Mouse (Mus musculus) erythroblast, adult 5-6 weeks (primary cell): ENCODE results near the gene Fam19a1. TPM values are rescaled to one million over a fixed set of nuclear protein-coding genes. Genes with fewer than 3 reads are reported as not detected.

ENCODE experiments used
- ATAC-seq: replicated peaks from 2 replicates; pipeline ENCODE4 v1.8.0; 2016; ENCODE audit warnings: moderate number of reproducible peaks, mild to moderate bottlenecking, moderate TSS enrichment, inconsistent platforms; ENCODE audit not compliant: poor library complexity, low FRiP score, severe bottlenecking
- total RNA-seq, 2 experiments: library from RNA; stranded (forward) in 1 of 2; stranded (reverse) in 1 of 2; fragments of 150-400 nt in 1 of 2; fragments of 200-764, 138-1000 nt in 1 of 2; gene quantifications; 2 replicates each; pipeline versions ENCODE4 v1.2.3 to v1.2.4; 2015 to 2017; ENCODE audit warnings: low replicate concordance in 2 of 2

Gene Fam19a1
- total RNA-seq, 2 experiments from 2014 or later = not detected

DNA sequence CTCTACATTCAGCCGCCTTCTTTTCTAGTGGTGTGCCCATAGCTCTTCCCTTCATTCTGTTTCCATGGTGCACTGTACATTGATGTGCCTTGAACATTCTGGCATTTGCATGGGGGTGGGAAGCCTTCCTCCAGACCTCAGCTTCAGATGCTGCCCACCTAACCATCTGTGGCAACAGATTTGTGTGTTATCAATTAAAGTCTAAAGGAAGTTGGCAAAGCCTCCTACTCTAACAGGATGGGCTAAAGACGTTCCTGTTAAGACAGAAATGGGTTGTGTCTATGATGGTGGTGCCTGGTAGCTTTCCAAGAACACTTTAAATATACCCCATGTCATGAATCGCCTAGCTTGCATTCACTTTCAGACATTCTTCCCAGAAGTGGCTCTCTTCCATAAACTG, 131.4 kb downstream of the Fam19a1 start:
- ATAC-seq = no peak

DNA sequence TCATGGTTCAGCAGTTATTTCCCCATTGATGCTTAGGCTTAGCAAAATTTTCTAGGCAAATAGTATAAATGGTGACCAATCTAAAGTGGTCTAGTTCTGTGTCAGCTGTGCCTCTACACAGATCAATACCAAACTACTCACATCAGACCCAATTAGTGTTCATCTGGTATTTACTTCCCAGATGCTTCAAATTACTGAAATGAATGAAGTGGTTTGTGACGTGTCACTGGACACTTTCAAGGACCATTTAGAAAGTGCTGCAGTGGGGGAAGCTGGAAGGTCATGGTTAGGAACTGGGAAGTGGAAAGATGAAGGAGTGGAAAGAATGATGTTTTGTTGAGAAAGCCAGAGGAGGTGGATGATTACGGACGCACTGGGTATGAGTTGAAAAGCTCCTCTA, 139.0 kb downstream of the Fam19a1 start:
- ATAC-seq = no peak

DNA sequence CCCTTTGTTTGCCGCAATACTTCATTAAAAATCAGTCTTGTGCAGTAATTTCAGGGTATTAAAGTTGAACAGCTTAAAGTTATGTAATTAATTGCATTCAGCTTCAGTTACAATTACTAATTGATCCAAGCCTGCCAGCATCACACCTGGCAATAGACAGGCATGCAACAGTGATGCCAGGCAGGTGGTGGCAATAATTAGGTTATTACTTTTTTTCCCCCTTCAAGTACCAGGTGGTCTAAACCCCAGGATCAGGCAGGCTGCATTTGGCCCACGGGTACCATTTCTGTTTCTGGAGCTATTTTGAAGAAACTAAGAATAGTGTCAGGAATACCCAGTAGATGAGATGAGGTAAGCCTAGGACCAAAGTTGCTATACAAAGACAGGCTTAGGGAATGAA, 141.9 kb downstream of the Fam19a1 start:
- no peak for ATAC-seq

DNA sequence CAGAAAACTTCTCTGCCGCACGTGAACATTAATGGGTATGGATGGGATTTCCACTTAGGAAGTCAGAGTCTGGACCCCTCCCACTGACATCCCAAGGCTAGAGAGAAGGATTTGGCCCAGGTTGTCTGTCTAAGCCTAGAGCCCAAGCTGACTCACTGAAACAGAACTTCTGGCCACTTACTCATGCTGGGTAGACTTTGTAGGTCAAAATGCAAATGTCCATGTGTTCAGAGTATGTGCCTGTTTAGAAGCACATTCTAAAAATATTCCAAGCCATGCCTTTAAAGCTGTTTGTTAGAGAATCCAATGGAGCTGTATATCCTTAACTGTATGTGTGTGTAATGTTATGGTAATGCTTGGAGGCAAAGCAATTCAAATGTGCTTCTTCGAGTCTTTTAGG, 145.7 kb downstream of the Fam19a1 start:
- no peak for ATAC-seq

DNA sequence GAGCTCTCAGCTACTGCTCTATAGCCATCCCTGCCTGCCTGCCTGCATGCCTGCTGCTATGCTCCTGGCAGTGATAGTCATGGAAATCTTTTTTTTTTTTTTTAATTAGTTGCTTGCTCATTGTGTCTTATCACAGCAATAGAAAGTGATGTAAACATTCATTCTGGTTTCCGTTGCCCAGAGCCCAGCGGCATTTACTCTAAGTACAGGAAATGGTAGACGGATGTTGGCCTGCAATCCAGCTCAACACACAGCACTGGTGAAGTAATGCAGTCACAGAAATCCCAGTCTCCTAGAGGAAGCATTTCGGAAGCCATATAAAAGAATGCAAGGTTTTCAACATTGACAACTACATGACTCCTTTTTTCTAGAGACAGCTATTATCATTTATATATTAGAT, 153.5 kb downstream of the Fam19a1 start:
- no peak for ATAC-seq

DNA sequence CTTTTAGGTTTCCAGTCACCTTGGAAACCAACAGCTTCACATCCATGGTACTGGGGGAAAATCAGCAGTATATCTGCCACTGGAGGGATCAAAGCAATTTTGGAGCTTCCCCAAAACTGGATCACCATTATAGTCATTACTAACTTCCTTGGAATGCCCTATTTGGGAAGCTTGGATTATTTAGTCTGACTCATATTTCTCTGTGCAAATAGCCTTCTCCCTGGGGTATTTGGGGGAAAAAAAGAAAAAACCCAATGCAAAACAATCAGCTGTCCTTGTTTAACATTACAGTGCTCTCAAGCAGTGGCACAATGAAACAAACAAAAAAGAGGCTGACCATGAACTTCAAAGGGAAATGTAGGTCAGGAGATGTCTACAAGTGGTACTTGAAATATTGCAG, 155.8 kb downstream of the Fam19a1 start:
- no peak for ATAC-seq

DNA sequence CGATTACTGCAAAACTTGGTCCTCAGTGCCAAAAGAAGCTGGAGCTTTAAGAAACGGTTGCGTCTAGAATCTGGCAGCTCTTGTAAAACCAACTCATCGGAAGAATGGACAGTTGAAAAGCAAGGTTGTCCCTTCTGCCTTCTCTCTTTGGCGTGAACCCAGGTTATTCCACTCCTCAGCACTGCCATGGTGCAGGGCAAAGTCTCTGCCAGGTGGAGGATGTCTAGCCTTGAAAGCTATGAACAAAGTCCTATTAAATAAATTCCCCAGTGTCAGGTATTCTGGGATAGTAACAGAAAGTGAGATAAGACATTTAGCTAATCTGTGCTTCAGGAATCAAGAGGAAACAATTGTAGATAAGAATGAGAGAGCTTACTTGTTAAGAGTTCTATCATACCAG, 157.5 kb downstream of the Fam19a1 start:
- ATAC-seq = no peak

DNA sequence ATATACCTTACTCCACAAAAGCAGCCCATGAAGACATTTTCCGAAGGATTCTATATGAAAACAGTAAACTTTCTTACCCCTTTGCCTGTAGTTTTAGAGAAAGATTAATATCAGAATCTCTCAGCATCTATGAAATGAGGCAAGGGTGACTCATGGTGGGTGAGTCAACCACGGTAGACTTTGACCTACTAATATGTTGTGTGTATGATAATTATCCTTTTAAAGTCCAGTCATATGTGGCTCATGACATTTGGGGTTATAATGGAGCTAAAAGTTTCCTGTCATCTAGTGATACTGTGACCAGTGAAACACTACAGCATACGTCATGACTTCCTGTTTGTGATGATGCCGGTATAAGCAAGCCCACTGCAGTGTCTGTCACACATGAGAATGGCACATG, 170.8 kb downstream of the Fam19a1 start:
- no peak for ATAC-seq

DNA sequence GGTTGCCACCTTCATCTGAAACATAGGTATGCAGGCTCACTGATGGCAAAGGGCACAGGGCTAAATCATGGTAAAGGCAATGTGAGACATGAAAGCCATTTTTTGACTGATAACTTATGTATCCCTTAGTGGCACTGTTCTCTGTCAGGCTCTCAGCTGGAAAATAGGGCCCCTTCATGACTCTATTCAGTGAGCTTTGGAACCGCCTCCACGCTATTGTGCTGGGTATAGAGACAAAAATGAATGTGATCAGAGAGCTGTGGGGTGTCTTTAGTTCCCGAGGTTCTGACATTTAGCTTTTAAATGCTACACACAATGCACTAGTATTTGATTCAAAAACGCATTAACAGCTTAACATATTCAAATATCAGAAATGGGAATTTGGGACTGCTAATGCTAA, 171.6 kb downstream of the Fam19a1 start:
- ATAC-seq = no peak

DNA sequence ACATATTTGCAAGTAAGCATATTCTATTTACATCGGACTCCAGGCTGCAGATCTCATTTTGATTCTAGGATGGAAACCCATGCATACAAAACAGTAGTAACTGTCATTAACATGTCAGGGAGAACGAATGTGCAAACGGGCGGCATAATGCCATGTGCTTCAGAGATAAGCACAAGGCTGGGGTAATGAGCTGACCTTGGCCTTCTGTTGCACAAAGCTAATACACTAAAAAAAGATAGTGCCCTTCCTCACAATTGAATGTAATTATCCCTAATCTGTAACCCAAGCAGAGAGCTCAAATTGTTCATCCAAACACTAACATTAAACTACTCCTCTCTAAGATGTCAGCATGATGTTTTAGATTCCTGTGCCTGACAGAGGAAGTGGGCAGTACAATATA, 173.3 kb downstream of the Fam19a1 start:
- ATAC-seq = no peak

DNA sequence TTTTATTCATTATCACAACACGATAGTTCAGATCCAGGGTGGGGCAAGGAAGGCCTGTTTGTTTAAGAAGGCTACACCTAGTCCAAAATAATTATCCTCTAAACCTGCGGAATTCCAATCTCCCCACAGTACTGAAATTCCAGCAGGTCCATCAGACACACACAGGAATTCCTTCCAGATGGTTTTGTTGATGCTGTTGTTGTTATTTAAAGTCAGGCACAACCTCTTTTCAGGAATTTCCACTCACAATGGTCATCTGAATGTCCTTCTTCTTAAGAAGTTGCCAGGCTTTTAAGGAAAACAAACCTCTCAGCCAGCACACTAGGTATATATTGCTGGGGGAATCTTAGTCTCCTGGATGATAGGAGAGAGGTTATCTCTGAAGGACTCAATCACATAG, 174.4 kb downstream of the Fam19a1 start:
- ATAC-seq = no peak

DNA sequence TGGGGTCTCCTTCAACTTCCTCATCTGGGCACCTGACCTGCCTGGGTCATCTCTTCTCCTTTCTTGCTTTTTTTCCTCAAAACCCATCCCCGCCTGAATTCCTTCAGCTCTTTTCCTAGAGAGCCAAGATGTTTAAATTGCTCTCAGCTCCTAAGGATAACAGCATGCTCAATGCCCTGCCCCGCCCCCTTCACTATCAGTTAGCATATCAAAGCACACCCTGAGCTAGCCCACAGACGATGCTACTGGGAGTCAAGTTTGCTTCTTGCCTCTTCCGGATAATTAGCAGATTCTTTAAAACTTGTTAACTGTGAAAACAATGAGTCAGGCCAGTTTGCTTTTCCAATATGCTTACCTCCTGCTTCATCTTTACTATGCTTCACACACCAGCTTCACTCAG, 176.7 kb downstream of the Fam19a1 start:
- ATAC-seq = no peak

DNA sequence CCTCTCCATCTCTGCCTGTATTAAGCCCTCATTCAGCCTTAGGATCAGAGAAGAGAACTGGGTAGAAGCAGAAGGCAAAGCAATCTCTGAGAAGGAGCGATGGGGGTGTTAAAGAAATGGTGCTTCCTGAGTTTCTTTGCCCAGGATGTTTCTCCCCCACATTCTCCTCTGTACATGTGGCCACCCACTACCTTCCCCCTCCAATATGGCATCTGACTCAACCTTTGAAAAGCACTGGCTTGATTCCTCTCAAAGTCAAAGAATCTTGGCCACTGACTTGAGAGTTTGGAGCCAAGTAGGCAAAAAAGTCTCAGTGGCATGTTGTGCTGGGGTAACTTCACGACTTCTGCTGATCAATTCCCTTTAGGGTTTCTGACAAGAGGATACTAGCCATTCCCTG, 234.5 kb downstream of the Fam19a1 start:
- ATAC-seq = no peak

DNA sequence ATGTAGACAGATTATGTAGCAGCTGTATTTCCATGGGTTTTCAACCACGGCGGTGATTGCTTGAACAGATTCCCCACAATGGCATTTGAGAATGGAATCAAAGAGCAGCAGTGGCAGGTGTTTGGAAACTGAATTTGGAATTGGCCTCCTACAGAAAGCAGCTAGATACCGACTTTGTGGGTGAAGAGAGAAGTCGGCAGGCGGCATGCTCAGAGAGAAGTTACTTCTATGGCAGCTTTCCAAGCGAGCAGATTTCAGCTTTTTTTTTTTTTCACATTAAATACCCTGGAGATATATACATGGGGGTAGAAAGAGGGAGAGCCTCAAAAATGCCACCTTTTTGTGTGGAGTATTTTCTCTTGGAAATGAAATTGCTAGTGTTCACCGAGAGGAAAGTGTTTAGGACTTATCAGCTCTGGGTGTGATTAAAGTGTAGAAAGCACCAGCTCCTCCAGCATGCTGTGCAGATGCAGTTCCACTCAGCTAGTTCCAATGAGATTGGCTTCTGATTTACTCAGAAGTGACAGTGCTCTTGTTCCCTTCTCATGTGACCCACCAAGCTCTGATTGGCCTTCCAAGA, 236.6 kb downstream of the Fam19a1 start:
- no peak for ATAC-seq

DNA sequence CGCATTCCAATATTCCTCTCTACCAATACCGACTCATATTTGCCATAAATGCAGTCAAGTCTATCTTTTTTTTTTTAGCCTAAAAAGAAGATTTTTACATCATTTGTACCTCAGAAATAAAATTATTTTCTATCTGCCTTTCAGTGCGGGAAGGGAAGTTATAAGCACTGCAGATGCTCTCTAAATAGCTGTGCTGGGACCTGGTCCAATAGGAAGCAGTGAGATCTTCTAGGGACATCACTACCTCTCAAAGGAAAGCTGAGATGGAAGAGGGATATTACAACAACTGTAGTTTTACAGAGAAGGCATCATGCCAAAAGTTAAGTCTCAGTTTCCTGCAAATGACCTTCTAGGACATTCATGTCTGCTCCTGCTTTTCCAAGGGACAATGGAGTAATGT, 256.6 kb downstream of the Fam19a1 start:
- no peak for ATAC-seq

DNA sequence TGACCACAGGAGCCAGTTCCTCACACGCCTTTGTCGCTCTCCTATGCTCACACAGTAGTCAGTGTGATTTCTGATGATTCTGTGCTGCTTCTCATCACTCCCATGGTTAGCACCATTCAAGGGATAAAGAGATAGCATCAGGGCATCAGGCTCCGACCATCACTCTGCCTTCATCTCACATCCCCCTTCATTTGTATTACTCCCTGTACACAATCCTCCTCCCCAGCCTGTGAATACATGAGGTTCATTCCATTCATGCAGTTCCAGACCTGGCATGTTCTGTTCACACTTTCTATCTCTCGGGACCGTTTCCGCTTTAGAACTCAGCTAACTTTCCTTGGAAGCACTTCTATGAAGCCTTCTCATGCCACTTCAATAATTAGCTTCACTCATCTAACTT, 259.9 kb downstream of the Fam19a1 start:
- no peak for ATAC-seq

DNA sequence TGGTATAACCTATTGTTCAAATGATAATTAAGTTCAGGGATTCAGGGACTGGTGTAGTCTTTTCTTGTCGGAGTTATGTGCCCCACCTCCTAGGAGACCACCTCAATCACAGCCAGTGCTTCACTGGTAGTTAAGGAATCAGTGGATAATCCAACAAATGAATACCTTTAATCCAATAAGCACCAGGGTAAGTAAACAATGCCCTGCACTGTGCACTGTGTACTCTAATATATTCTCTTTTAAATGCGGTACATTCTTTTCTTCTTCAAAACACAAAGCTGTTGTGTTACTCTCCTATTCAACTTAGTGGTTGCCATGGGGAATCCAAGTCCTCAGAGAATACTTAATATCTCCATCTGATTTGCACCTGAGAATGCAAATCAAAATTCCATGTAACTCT, 260.3 kb downstream of the Fam19a1 start:
- no peak for ATAC-seq

DNA sequence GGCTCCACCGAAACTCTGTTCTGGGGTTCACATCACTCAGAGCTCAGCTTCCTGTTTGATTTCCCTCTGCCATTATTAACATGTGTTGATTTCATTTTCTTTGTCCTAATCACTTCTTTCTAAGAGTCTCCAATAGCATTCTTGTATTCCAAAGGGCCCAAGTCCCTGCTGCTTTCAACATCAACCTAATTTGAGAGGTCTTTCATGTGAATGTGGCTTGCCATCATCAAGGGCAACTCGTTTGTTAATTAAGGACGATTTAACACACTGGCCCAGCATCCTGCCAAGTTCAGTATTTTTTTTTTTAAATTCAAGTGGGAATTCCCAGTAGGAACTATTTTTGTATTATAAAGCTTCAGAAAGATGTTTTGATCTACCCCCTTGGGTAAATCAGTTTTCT, 263.8 kb downstream of the Fam19a1 start:
- ATAC-seq = no peak

DNA sequence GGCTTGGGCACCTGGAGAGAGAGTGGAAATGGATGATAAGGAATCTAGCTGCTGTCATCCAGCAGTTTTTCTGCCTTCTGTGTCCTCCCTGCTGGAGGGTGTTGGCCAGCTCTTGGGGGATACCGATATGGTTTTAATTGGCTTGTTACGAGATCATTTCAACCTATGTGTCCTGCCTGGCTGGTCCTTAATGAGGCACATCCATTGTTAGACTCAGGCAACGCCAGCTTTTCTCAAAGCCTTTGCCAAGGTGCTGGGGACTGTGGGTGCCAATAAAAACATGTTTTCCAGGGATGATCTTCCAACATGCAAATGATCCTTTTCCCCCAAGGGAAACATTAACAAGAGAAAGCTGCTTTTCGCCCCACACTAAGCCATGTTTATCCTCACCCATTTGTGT, 266.3 kb downstream of the Fam19a1 start:
- no peak for ATAC-seq

DNA sequence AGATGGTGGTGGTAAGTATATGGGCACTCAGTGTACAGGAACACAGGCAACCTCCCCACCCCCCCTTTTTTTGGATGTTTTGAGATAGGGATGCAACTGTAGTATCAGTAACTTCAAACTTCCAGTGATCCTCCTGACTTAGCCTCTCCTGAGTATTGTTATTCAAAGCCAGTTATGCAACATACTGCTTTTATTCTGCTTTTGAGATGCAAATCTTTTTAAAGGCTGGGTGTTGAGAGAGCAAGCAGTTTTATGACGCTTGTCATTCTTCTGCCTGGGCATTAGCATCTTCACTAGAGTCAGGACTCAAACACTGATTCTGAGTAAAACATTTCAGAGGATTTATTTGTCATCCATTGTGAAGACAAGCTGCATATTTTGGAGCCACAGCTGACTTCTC, 271.5 kb downstream of the Fam19a1 start:
- ATAC-seq = no peak

DNA sequence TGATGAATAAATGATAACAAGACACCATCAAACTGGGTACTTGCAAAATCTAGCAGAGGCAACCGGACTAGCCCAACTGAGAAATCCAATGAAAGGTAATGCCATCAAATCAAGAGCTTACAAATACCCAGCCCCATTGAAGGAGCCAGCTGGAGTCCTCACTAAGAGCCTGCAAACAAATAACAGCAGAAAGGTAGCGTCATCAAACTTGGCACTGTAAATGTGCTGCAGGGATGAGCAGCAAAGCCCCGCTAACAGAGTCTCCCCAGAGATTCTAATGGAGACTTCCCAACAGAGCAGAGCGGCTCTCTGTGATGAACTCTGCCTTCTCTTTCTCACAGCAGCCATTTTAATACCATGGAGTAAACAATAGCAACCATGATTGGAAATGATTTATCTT, 305.9 kb downstream of the Fam19a1 start:
- ATAC-seq = no peak

DNA sequence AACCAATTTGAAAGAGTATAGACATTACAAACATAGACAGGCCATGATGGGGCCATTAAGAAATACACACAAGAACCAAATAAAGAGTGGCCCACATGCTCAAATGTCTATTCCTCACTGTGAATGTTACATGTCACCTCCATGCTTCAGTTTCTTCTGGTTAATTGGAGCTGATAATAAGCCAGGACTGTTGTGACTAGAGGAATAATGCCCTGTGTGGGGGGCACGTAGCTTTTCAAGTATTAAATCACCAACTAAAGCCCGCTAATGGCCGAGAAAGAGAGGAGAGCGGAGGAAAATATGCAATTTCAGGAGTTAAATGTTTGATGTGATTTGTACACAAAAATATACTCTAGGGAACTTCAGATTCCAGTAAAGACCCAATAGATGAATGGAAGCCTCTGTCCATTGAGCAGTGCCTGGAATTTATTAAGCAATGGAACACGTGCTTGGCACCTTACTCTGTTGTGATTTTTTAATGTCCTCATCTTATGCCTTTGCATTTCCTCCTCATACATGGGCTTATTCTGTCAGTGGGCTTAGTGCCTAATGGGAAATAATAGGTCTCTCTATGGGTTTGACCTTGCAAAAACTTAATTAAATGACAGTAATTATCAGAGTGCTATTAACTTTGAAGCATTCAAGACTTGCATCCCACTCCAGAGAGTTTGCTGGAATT, 306.9 kb downstream of the Fam19a1 start:
- ATAC-seq = no peak
